Mouse (Mus musculus) hindbrain, embryonic 10.5 days (tissue): ENCODE measurements around the gene Fam192a. TPM values are rescaled to one million over a fixed set of nuclear protein-coding genes. Genes with fewer than 3 reads are reported as not detected.

Source experiments
- polyA plus RNA-seq: library from polyadenylated mRNA; unstranded; fragments of >200 nt; fragmentation: Nextera tagmentation; extraction: Ambion mirVana; gene quantifications from 2 replicates; pipeline ENCODE4 v1.2.1, GENCODE M21; 2016

Gene Fam192a
- polyA plus RNA-seq, 1 experiment from 2014 or later, result 86.2 TPM

Other genes starting within 250 kb of the Fam192a start
- 57.3 and 59.5 TPM in 2 replicates for gene Herpud1, start 215.6 kb downstream of the Fam192a start, polyA plus RNA-seq
- gene Nlrc5, start 167.6 kb downstream of the Fam192a start, polyA plus RNA-seq, result 0.20 TPM in 1 of 2 replicates, not detected in the other
- 10.0 and 11.1 TPM in 2 replicates for gene Cpne2, start 69.0 kb downstream of the Fam192a start, polyA plus RNA-seq
- 41.8 and 42.7 TPM in 2 replicates for gene Rspry1, start 60 bp downstream of the Fam192a start, polyA plus RNA-seq
- gene Arl2bp, start 64.6 kb upstream of the Fam192a start, polyA plus RNA-seq, result 205 and 217 TPM in 2 replicates
- gene Pllp, start 94.3 kb upstream of the Fam192a start, polyA plus RNA-seq, result 0.15 and 0.21 TPM in 2 replicates
- not detected in 2 replicates for gene Ccl22, start 143.6 kb upstream of the Fam192a start, polyA plus RNA-seq
- gene Cx3cl1, start 170.0 kb upstream of the Fam192a start, polyA plus RNA-seq, result 12.2 and 13.3 TPM in 2 replicates
- not detected in 2 replicates for gene Ccl17, start 208.5 kb upstream of the Fam192a start, polyA plus RNA-seq
- gene Coq9, start 236.3 kb upstream of the Fam192a start, polyA plus RNA-seq, result 52.2 and 52.3 TPM in 2 replicates
- 181 and 194 TPM in 2 replicates for gene Ciapin1, start 236.4 kb upstream of the Fam192a start, polyA plus RNA-seq